Mouse (Mus musculus): ENCODE measurements around the gene Slc13a5. TPM values are rescaled to one million over a fixed set of nuclear protein-coding genes. Genes with fewer than 3 reads are reported as not detected.

The Slc13a5 gene
- not detected in 2 replicates for polyA plus RNA-seq (2014; fragmentation: Nextera tagmentation; extraction: Ambion mirVana)

GRCm38 (mm10) chr11:72266960-72267560, at the start of gene Slc13a5:
Gene Slc13a5 (minus strand): TSS chr11:72267222.
- H3K27me3 ChIP-seq (ENCODE audit: insufficient read depth, low read length): peaks cover 34% of the 10 kb centered on the region
- WGBS: 4% methylated on average over 36 of the region's 36 CpGs
- TF ChIP-seq CTCF (IDR thresholded peaks at IDR 0.05; ENCODE audit: low read depth): no peak
- H3K36me3 ChIP-seq (ENCODE audit: insufficient read depth): no peaks in the 10 kb centered on the region
- DNase-seq (peak; percentile 26), ATAC-seq (ENCODE audit: insufficient read depth) (peak; percentile 47; the same call in 1 of the 2 replicates)
- H3K4me3 ChIP-seq (ENCODE audit: low read depth, low read length): peak within 1 kb of the TSS; percentile 35
- H3K4me1 ChIP-seq (ENCODE audit: insufficient read depth): no peaks in the 10 kb centered on the region
- H3K9me3 ChIP-seq (ENCODE audit: low read depth, low read length): no peaks in the 10 kb centered on the region
- peak within 1 kb of the TSS; percentile 40; the same call in 1 of the 2 replicates for H3K9ac ChIP-seq
- no peak within 1 kb of the TSS for H3K27ac ChIP-seq (ENCODE audit: low read depth)
- peak within 1 kb of the TSS; percentile 60 for H3K4me2 ChIP-seq

DNA sequence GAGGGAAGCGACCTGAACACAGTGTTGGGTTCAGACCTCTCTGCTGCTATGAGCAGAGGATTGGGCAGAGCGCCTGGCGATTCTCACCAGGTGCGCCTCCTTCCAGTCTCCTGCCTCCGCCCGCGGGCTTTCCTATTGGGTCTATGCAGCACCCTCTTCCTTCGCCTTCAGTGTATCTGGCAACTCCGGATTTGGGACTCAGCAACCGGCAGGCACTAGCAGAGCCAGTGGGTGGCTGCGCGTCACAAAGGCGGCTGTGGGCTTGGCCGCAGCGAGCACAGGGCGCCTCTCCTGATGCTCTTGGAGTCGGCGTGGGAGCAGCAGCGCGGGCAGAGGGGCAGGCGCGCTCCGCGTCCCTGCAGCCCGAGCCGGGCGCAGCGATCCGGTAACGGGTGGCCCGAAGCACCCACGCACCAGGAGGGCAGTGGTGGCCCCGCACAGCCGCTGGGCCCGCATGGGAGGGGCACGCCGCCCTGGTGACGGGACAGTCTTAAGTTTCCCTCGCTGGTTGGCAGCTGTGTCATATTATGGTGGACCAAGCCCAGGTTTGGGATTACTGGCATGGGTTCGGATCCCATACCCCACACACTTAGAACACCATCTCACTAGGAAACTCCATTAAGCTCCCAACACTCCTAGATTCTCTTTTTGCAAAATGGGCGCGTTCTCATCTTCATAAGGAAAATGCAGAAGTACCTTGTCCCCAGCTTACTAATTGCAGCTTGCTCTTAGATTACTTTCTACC, 47.3 kb upstream of the Slc13a5 start, which contains the start of gene Fbxo39:
TSS of gene Fbxo39 (plus strand) at position 294 of the 745 bp plus-strand sequence.
- no peak within 1 kb of the TSS; the same call in 1 of the 2 replicates for H3K9ac ChIP-seq
- H3K4me1 ChIP-seq (ENCODE audit: insufficient read depth): no peaks in the 10 kb centered on the region
- H3K9me3 ChIP-seq (ENCODE audit: low read depth, low read length): no peaks in the 10 kb centered on the region
- 9% methylated on average over 42 of the region's 42 CpGs for WGBS
- no peaks in the 10 kb centered on the region for H3K36me3 ChIP-seq (ENCODE audit: insufficient read depth)
- H3K27ac ChIP-seq (ENCODE audit: low read depth): no peak within 1 kb of the TSS
- no peak for TF ChIP-seq CTCF (IDR thresholded peaks at IDR 0.05; ENCODE audit: low read depth)
- peaks cover 28% of the 10 kb centered on the region for H3K27me3 ChIP-seq (ENCODE audit: insufficient read depth, low read length)
- H3K4me3 ChIP-seq (ENCODE audit: low read depth, low read length): peak within 1 kb of the TSS; percentile 23
- H3K4me2 ChIP-seq: peak within 1 kb of the TSS; percentile 50
- DNase-seq (no peak), ATAC-seq (ENCODE audit: insufficient read depth) (no peak)

DNA sequence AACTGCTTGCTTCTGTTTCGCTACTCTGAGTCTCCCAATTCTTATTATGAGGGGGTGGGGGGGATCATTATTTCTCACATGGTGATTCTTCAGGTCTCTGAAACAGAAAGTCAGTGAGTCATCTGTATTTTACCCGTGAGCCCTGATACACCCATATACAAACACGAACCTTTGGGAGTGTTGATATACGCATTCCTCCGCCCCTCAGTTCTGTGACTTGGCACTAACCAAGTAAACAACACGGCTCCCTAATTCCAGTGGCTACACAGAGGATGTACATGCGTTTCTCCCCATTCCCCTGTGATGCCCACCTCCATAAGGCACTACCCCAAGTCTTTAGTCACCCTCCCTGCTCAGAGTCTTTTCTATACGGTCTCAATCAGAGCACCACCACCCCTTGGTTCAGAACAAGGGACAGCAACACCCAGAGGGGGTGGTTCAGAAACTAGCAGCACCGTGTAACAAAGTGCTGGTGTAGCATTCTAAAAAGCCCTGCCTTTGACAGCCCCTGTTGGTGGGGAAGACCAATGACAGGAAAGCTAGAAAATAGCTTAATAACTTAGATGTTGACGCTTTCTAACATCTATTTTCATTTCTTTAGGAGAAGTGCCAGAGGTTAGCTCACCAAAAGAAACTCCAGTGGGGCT, 44.5 kb upstream of the Slc13a5 start:
- DNase-seq: no peak
- no peak overlapping the region for H3K4me2 ChIP-seq

GRCm38 (mm10) chr11:72310491-72310890, 43.5 kb upstream of the Slc13a5 start:
- no peak overlapping the region for H3K4me2 ChIP-seq
- 65% methylated on average over 4 of the region's 4 CpGs for WGBS
- H3K27ac ChIP-seq (ENCODE audit: low read depth): no peak overlapping the region
- no peaks in the 10 kb centered on the region for H3K4me1 ChIP-seq (ENCODE audit: insufficient read depth)
- no peak overlapping the region for H3K4me3 ChIP-seq (ENCODE audit: low read depth, low read length)
- no peaks in the 10 kb centered on the region for H3K36me3 ChIP-seq (ENCODE audit: insufficient read depth)
- H3K9ac ChIP-seq: no peak overlapping the region
- H3K27me3 ChIP-seq (ENCODE audit: insufficient read depth, low read length): peaks cover 24% of the 10 kb centered on the region
- no peak for DNase-seq
- no peak for ATAC-seq (ENCODE audit: insufficient read depth)
- TF ChIP-seq CTCF (IDR thresholded peaks at IDR 0.05; ENCODE audit: low read depth): no peak
- H3K9me3 ChIP-seq (ENCODE audit: low read depth, low read length): no peaks in the 10 kb centered on the region

More for the DNA sequence above, 44.5 kb upstream of the Slc13a5 start:
- Histone ChIP-seq H3K9me3 (ENCODE audit: low read depth, low read length) (no peaks in the 10 kb centered on the region), H3K9ac (no peak overlapping the region), H3K27ac (ENCODE audit: low read depth) (no peak overlapping the region), H3K36me3 (ENCODE audit: insufficient read depth) (no peaks in the 10 kb centered on the region), H3K4me3 (ENCODE audit: low read depth, low read length) (no peak overlapping the region), H3K4me1 (ENCODE audit: insufficient read depth) (no peaks in the 10 kb centered on the region), H3K27me3 (ENCODE audit: insufficient read depth, low read length) (peaks cover 28% of the 10 kb centered on the region)
- ATAC-seq (ENCODE audit: insufficient read depth): no peak
- 65% methylated on average over 10 of the region's 10 CpGs for WGBS
- TF ChIP-seq CTCF (IDR thresholded peaks at IDR 0.05; ENCODE audit: low read depth): no peak

DNA sequence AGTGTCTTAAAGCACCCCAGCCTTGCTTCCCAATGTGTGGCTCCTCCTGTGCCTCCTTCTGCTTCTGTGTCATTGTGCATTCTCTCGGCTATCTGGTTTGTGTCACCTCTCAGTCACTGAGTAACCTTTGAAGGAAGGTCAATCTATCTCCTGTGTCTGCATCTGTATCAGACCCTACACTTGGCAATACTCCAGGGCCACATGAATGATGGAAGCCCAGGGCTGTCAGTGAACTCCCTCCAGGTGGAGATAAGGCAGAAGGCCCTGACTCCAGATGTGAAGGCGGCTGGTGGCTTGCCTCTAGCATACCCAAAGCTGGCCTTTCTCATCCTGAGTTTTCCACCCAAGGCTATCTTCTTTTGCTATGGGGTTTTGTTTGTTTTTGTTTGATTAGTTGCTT, 42.0 kb upstream of the Slc13a5 start:
- no peak overlapping the region for H3K4me3 ChIP-seq (ENCODE audit: low read depth, low read length)
- H3K4me1 ChIP-seq (ENCODE audit: insufficient read depth): no peaks in the 10 kb centered on the region
- 26% methylated on average over 2 of the region's 2 CpGs for whole genome bisulfite sequencing
- DNase-seq: no peak
- TF ChIP-seq CTCF (IDR thresholded peaks at IDR 0.05; ENCODE audit: low read depth): no peak
- no peak overlapping the region for H3K4me2 ChIP-seq
- no peak overlapping the region for H3K9ac ChIP-seq
- peaks cover 9% of the 10 kb centered on the region for H3K27me3 ChIP-seq (ENCODE audit: insufficient read depth, low read length)
- H3K36me3 ChIP-seq (ENCODE audit: insufficient read depth): no peaks in the 10 kb centered on the region
- no peak for ATAC-seq (ENCODE audit: insufficient read depth)
- H3K9me3 ChIP-seq (ENCODE audit: low read depth, low read length): no peaks in the 10 kb centered on the region
- H3K27ac ChIP-seq (ENCODE audit: low read depth): no peak overlapping the region

DNA sequence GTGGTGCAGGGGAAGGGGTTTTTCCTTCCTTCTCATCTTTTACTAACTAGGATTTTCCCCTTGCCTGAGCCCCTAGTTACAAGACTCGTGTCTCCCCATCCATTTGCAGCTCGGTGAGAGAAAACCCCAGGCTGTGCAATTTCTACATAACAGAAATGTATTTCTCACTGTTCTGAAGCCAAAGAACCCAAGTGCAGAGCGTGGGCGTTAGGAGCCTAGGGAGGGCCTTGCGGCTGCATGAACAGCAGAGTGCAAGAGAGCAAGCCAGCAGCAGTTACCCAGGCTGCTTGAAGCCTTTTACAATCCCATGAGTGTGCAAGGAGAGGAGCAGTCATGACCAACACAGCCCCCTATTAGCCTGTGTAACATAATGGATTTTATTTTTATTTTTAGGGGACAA, 40.4 kb upstream of the Slc13a5 start:
- Histone ChIP-seq H3K4me2 (no peak overlapping the region), H3K9me3 (ENCODE audit: low read depth, low read length) (no peaks in the 10 kb centered on the region), H3K27ac (ENCODE audit: low read depth) (no peak overlapping the region), H3K4me3 (ENCODE audit: low read depth, low read length) (no peak overlapping the region), H3K9ac (no peak overlapping the region), H3K36me3 (ENCODE audit: insufficient read depth) (no peaks in the 10 kb centered on the region), H3K4me1 (ENCODE audit: insufficient read depth) (no peaks in the 10 kb centered on the region), H3K27me3 (ENCODE audit: insufficient read depth, low read length) (no peaks in the 10 kb centered on the region)
- no peak for ATAC-seq (ENCODE audit: insufficient read depth)
- no peak for DNase-seq
- no peak for TF ChIP-seq CTCF (IDR thresholded peaks at IDR 0.05; ENCODE audit: low read depth)
- WGBS: 70% methylated on average over 5 of the region's 5 CpGs

- DNase-seq: no peak
- peak overlapping the region; percentile 50; the same call in 1 of the 2 replicates for H3K4me2 ChIP-seq
- no peaks in the 10 kb centered on the region for H3K9me3 ChIP-seq (ENCODE audit: low read depth, low read length)
- WGBS: 76% methylated on average over 7 of the region's 7 CpGs
- no peaks in the 10 kb centered on the region for H3K4me1 ChIP-seq (ENCODE audit: insufficient read depth)
- H3K36me3 ChIP-seq (ENCODE audit: insufficient read depth): no peaks in the 10 kb centered on the region
- no peak overlapping the region for H3K9ac ChIP-seq
- no peak overlapping the region for H3K4me3 ChIP-seq (ENCODE audit: low read depth, low read length)
- no peaks in the 10 kb centered on the region for H3K27me3 ChIP-seq (ENCODE audit: insufficient read depth, low read length)
- no peak for TF ChIP-seq CTCF (IDR thresholded peaks at IDR 0.05; ENCODE audit: low read depth)
- H3K27ac ChIP-seq (ENCODE audit: low read depth): no peak overlapping the region
- ATAC-seq (ENCODE audit: insufficient read depth): no peak
Observed at GRCm38 (mm10) chr11:72302230-72302629, 35.2 kb upstream of the Slc13a5 start.
